Mouse (Mus musculus) embryonic facial prominence, embryonic 13.5 days (tissue): Measurements from ENCODE around the gene Ctnnbip1. TPM values are rescaled to one million over a fixed set of nuclear protein-coding genes. Genes with fewer than 3 reads are reported as not detected.

Experiments used
- ATAC-seq: fragments of 200-750 bp; cut with Nextera tagmentation; 2 replicates; pipeline ENCODE4 v1.8.0; 2017; ENCODE audit warnings: low read depth; ENCODE audit not compliant: insufficient number of reproducible peaks, insufficient read depth, low FRiP score, low TSS enrichment
- H3K27ac ChIP-seq: fragments of 300-500 bp; sonication (generic); 2 replicates; pipeline ENCODE4 v1.5.1; 2015; ENCODE audit warnings: moderate library complexity, mild to moderate bottlenecking, inconsistent platforms
- H3K27me3 ChIP-seq: fragments of 300-500 bp; sonication (generic); 2 replicates; pipeline ENCODE4 v1.6.1; 2015; ENCODE audit warnings: mild to moderate bottlenecking, inconsistent platforms
- H3K36me3 ChIP-seq: fragments of 300-500 bp; sonication (generic); 2 replicates; pipeline ENCODE4 v1.6.1; 2015; ENCODE audit warnings: mild to moderate bottlenecking, inconsistent platforms
- H3K4me1 ChIP-seq: fragments of 300-500 bp; sonication (generic); 2 replicates; pipeline ENCODE4 v1.6.1; 2015; ENCODE audit warnings: inconsistent platforms
- H3K4me2 ChIP-seq: fragments of 300-500 bp; sonication (generic); 2 replicates; pipeline ENCODE4 v1.6.1; 2015; ENCODE audit warnings: moderate library complexity, mild to moderate bottlenecking, inconsistent platforms
- H3K4me3 ChIP-seq: fragments of 300-500 bp; sonication (generic); 2 replicates; pipeline ENCODE4 v1.5.1; 2015; ENCODE audit warnings: mild to moderate bottlenecking, inconsistent platforms
- H3K9ac ChIP-seq: fragments of 300-500 bp; sonication (generic); 2 replicates; pipeline ENCODE4 v1.6.1; 2015; ENCODE audit warnings: mild to moderate bottlenecking, inconsistent platforms
- H3K9me3 ChIP-seq: fragments of 300-500 bp; sonication (generic); 2 replicates; pipeline ENCODE4 v1.6.1; 2016; ENCODE audit warnings: inconsistent platforms
- WGBS: fragments of 180-500 bp; shearing (Covaris S2); methylation state at CpG from one replicate; pipeline ENCODE4 v1.1.7; 2015; ENCODE audit warnings: mixed read lengths; 5-methylcytosine and 5-hydroxymethylcytosine counted together
- polyA plus RNA-seq: library from polyadenylated mRNA; unstranded; fragments of >200 nt; fragmentation: Nextera tagmentation; extraction: Ambion mirVana; gene quantifications from 2 replicates; pipeline ENCODE4 v1.2.1, GENCODE M21; 2015

Gene Ctnnbip1
- polyA plus RNA-seq, 1 experiment from 2014 or later: 65.4 TPM

GRCm38 (mm10) chr4:149523961-149524360 lies 5.9 kb downstream of the Ctnnbip1 start:
- Histone ChIP-seq H3K9ac (no peak overlapping the region), H3K36me3 (no peaks in the 10 kb centered on the region), H3K27me3 (no peaks in the 10 kb centered on the region), H3K27ac (no peak overlapping the region), H3K4me1 (peaks cover 36% of the 10 kb centered on the region), H3K4me2 (no peak overlapping the region), H3K9me3 (no peaks in the 10 kb centered on the region), H3K4me3 (no peak overlapping the region)
- no peak for ATAC-seq
- 72% methylated on average over 6 of the region's 6 CpGs for whole genome bisulfite sequencing

- H3K36me3 ChIP-seq: no peaks in the 10 kb centered on the region
- ATAC-seq: no peak
- no peaks in the 10 kb centered on the region for H3K27me3 ChIP-seq
- H3K9me3 ChIP-seq: no peaks in the 10 kb centered on the region
- H3K9ac ChIP-seq: 0 out of 2 replicates have a peak overlapping the region, but pooled peaks have one; percentile 6
- H3K4me1 ChIP-seq: peaks cover 29% of the 10 kb centered on the region
- H3K4me2 ChIP-seq: no peak overlapping the region
- 74% methylated on average over 4 of the region's 4 CpGs for WGBS
- H3K4me3 ChIP-seq: no peak overlapping the region
- 0 out of 2 replicates have a peak overlapping the region, but pooled peaks have one; percentile 4 for H3K27ac ChIP-seq
Measured at GRCm38 (mm10) chr4:149525170-149525569, 7.1 kb downstream of the Ctnnbip1 start.

DNA sequence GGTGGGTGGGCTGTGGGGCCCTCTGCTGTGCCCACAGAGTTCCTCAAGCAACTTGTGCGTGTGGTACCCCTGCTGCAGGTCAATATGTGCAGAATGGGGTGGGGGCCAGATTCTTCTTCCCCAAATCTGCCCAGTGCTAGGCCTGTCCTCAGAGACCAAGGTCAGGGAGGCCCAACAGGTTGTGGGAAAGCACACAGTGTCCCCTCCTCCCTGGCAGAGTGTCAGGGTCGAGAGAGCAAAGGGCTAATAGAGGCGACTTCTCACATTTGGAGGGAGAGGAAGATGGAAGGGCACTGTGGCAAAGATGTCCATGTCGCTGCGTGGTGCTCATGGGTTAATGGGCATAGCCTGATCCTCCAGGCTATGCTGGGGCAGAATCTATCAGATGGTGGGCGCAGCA lies 7.8 kb downstream of the Ctnnbip1 start:
- ATAC-seq: no peak

DNA sequence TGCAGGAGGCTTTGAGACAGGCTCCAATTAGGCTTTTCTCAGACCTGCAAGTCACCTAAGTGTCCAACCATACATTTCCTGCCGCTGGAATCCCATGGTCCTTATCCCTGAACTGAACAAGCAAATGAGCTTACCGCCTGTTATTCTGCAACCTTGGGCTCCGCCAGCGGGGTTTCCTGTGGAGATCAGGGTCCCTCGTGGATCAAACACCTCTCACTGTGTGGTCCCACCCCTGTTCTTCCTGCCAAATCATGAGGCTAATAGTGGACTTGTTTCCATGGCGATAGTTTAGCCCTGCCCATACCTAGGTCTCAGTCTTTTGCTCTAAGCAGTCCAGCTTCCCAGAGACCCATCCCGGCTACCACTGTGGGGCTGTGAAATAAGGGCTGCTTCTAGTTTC lies 8.3 kb downstream of the Ctnnbip1 start:
- no peak overlapping the region for H3K27ac ChIP-seq
- H3K4me1 ChIP-seq: peaks cover 25% of the 10 kb centered on the region
- peak overlapping the region; percentile 53; the same call in 1 of the 2 replicates for H3K9ac ChIP-seq
- H3K4me2 ChIP-seq: no peak overlapping the region
- H3K36me3 ChIP-seq: no peaks in the 10 kb centered on the region
- WGBS: 46% methylated on average over 7 of the region's 7 CpGs
- H3K9me3 ChIP-seq: no peaks in the 10 kb centered on the region
- no peak for ATAC-seq
- H3K4me3 ChIP-seq: no peak overlapping the region
- no peaks in the 10 kb centered on the region for H3K27me3 ChIP-seq

More for the DNA sequence above, 7.8 kb downstream of the Ctnnbip1 start:
- peak overlapping the region; percentile 53 for H3K9ac ChIP-seq
- H3K27me3 ChIP-seq: no peaks in the 10 kb centered on the region
- H3K4me2 ChIP-seq: no peak overlapping the region
- H3K4me3 ChIP-seq: no peak overlapping the region
- WGBS: 73% methylated on average over 6 of the region's 6 CpGs
- no peaks in the 10 kb centered on the region for H3K9me3 ChIP-seq
- H3K27ac ChIP-seq: peak overlapping the region; percentile 28; the same call in 1 of the 2 replicates
- peaks cover 25% of the 10 kb centered on the region for H3K4me1 ChIP-seq
- H3K36me3 ChIP-seq: no peaks in the 10 kb centered on the region

GRCm38 (mm10) chr4:149527621-149528354 lies 9.8 kb downstream of the Ctnnbip1 start:
- Histone ChIP-seq H3K36me3 (0 out of 2 replicates have a peak, but pooled peaks cover 4% of the 10 kb centered on the region), H3K27me3 (no peaks in the 10 kb centered on the region), H3K9me3 (no peaks in the 10 kb centered on the region), H3K27ac (no peak overlapping the region), H3K9ac (0 out of 2 replicates have a peak overlapping the region, but pooled peaks have one; percentile 21), H3K4me3 (no peak overlapping the region), H3K4me1 (peaks cover 25% of the 10 kb centered on the region), H3K4me2 (no peak overlapping the region)
- ATAC-seq: no peak
- WGBS: 73% methylated on average over 15 of the region's 15 CpGs

DNA sequence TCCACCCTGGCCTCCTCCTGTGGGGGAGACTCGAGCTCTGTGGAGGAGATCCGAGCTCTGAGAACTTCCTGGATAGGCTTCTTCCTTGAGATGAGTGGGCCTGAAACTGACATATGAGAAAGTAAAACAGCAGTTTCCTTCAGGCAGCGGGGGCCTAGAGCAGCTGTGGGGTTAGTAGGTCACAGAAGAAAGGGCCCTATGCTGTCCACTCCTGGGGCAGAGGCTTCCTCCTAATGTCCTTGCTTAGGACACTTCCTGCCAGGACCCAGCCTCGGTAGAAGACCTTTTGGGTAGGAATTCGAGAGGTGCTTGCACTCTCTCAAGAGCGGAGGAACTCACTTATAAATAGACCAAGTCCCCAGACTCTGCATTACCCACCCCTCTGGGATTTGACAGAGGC lies 11.7 kb downstream of the Ctnnbip1 start:
- no peak overlapping the region for H3K4me3 ChIP-seq
- H3K27me3 ChIP-seq: no peaks in the 10 kb centered on the region
- H3K9me3 ChIP-seq: no peaks in the 10 kb centered on the region
- no peak overlapping the region for H3K4me2 ChIP-seq
- ATAC-seq: no peak
- H3K27ac ChIP-seq: peak overlapping the region; percentile 11; the same call in 1 of the 2 replicates
- no peak overlapping the region for H3K9ac ChIP-seq
- 46% methylated on average over 6 of the region's 6 CpGs for WGBS
- H3K36me3 ChIP-seq: 0 out of 2 replicates have a peak, but pooled peaks cover 8% of the 10 kb centered on the region
- peaks cover 24% of the 10 kb centered on the region for H3K4me1 ChIP-seq

GRCm38 (mm10) chr4:149539441-149539840 lies 21.4 kb downstream of the Ctnnbip1 start:
- peaks cover 3% of the 10 kb centered on the region; the same call in 1 of the 2 replicates for H3K36me3 ChIP-seq
- H3K4me3 ChIP-seq: no peak overlapping the region
- no peak for ATAC-seq
- peaks cover 19% of the 10 kb centered on the region for H3K4me1 ChIP-seq
- H3K27ac ChIP-seq: no peak overlapping the region
- no peak overlapping the region for H3K9ac ChIP-seq
- WGBS: 80% methylated on average over 8 of the region's 8 CpGs
- no peaks in the 10 kb centered on the region for H3K9me3 ChIP-seq
- no peaks in the 10 kb centered on the region for H3K27me3 ChIP-seq
- H3K4me2 ChIP-seq: no peak overlapping the region

GRCm38 (mm10) chr4:149541935-149542334 lies 23.9 kb downstream of the Ctnnbip1 start:
- 37% methylated on average over 5 of the region's 5 CpGs for WGBS
- H3K27me3 ChIP-seq: no peaks in the 10 kb centered on the region
- 0 out of 2 replicates have a peak overlapping the region, but pooled peaks have one; percentile 7 for H3K27ac ChIP-seq
- 0 out of 2 replicates have a peak overlapping the region, but pooled peaks have one; percentile 21 for H3K9ac ChIP-seq
- no peak overlapping the region for H3K4me3 ChIP-seq
- H3K9me3 ChIP-seq: no peaks in the 10 kb centered on the region
- H3K36me3 ChIP-seq: peaks cover 21% of the 10 kb centered on the region
- peaks cover 19% of the 10 kb centered on the region for H3K4me1 ChIP-seq
- no peak for ATAC-seq
- H3K4me2 ChIP-seq: peak overlapping the region; percentile 18; the same call in 1 of the 2 replicates

DNA sequence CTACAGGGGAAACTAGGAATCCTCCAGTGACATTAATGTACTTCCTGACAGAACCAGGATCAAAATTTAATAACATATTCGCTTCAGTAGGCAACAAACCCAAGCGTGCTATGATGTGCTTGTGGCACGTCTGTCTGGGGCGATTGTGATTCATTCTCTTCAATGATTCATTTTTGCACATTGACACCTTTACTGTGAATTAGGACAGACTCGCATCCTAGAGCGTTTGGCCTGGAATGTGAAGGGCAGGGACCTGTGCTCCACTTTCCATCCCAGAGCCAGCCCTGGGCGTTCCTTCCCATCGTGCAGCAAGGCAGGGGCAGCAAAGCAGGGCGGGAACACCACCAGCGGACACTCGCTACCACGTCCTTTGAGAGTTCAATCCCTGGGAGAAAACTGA lies 24.4 kb downstream of the Ctnnbip1 start:
- no peak overlapping the region for H3K9ac ChIP-seq
- no peaks in the 10 kb centered on the region for H3K9me3 ChIP-seq
- H3K4me1 ChIP-seq: peaks cover 19% of the 10 kb centered on the region
- 76% methylated on average over 12 of the region's 12 CpGs for whole genome bisulfite sequencing
- H3K4me3 ChIP-seq: no peak overlapping the region
- H3K27ac ChIP-seq: no peak overlapping the region
- no peak overlapping the region for H3K4me2 ChIP-seq
- H3K36me3 ChIP-seq: peaks cover 23% of the 10 kb centered on the region
- no peak for ATAC-seq
- no peaks in the 10 kb centered on the region for H3K27me3 ChIP-seq

GRCm38 (mm10) chr4:149542927-149543553 lies 25.0 kb downstream of the Ctnnbip1 start:
- H3K9ac ChIP-seq: no peak overlapping the region
- no peak for ATAC-seq
- 47% methylated on average over 10 of the region's 10 CpGs for WGBS
- no peaks in the 10 kb centered on the region for H3K27me3 ChIP-seq
- H3K27ac ChIP-seq: no peak overlapping the region
- H3K4me2 ChIP-seq: no peak overlapping the region
- H3K4me1 ChIP-seq: peaks cover 19% of the 10 kb centered on the region
- no peaks in the 10 kb centered on the region for H3K9me3 ChIP-seq
- peaks cover 28% of the 10 kb centered on the region for H3K36me3 ChIP-seq
- H3K4me3 ChIP-seq: no peak overlapping the region

GRCm38 (mm10) chr4:149544892-149545291 lies 26.9 kb downstream of the Ctnnbip1 start:
- no peak overlapping the region for H3K27ac ChIP-seq
- peaks cover 33% of the 10 kb centered on the region for H3K36me3 ChIP-seq
- no peak for ATAC-seq
- peaks cover 16% of the 10 kb centered on the region for H3K4me1 ChIP-seq
- H3K4me2 ChIP-seq: no peak overlapping the region
- no peak overlapping the region for H3K4me3 ChIP-seq
- WGBS: 78% methylated on average over 8 of the region's 8 CpGs
- H3K9ac ChIP-seq: no peak overlapping the region
- no peaks in the 10 kb centered on the region for H3K9me3 ChIP-seq
- no peaks in the 10 kb centered on the region for H3K27me3 ChIP-seq
